In the genomic region with DNA sequence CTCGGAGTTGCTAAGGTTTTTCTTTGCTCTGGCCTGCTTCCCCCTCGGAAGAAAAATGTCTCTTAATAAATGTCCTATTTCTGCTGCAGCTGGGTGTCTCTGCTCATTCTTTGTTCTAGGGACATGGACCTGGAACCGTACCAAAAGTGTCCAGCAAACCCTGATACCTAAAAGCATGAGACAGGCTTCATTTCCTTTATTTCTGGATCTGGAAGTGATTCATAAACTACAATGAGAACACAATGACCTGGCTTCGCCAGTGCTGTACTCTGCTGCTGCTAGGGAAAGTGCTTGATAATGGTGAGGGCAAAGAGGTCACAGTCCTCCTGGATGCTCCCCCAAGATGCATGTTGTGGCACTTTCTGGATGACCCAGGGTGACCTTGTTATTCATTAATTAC, we compare ENCODE assay signal across 11 mouse cellular contexts.
DNase-seq lines count a peak whose midpoint lies in the region; ATAC-seq lines count a peak whose summit lies in the region.
"Had no signal": no experiment of that assay in that cellular context is flagged by ENCODE, and none has a peak within 500 bp of the region (broad histone marks: within the 10 kb centered on the region; RNA-seq: fewer than 3 reads in every experiment).

No protein-coding gene starts in this region.

- DNase-seq in forebrain, embryonic 10.5 days (ENCODE audit: extremely low spot score, low spot score), result no peak
- no peak for DNase-seq in frontal cortex, postnatal 14 days (ENCODE audit: low spot score in 2 of 2)
- no peak for DNase-seq in urinary bladder, adult 18-20 months (ENCODE audit: low spot score in 2 of 2)
- DNase-seq: cerebellum, adult 11 months had no signal

- H3K36me3 ChIP-seq in forebrain, embryonic 10.5 days (replicated peaks), result no peaks in the 10 kb centered on the region
- H3K36me3 ChIP-seq in forebrain, embryonic 12.5 days (replicated peaks), result no peaks in the 10 kb centered on the region
- no peaks in the 10 kb centered on the region for H3K36me3 ChIP-seq in kidney, embryonic 16.5 days (ENCODE audit: insufficient read depth, low read length)
- H3K36me3 ChIP-seq in kidney, embryonic 14.5 days (ENCODE audit: control insufficient read depth, insufficient read depth, low read length), result no peaks in the 10 kb centered on the region
- H3K36me3 ChIP-seq in forebrain, embryonic 13.5 days (ENCODE audit: poor library complexity, severe bottlenecking), result no peaks in the 10 kb centered on the region
- H3K36me3 ChIP-seq in midbrain, embryonic 12.5 days, result no peaks in the 10 kb centered on the region
- H3K36me3 ChIP-seq: liver, embryonic 15.5 days had no signal

- H3K4me1 ChIP-seq in forebrain, embryonic 10.5 days, result peaks cover 42% of the 10 kb centered on the region
- H3K4me1 ChIP-seq in forebrain, embryonic 12.5 days, result peaks cover 29% of the 10 kb centered on the region
- peaks cover 4% of the 10 kb centered on the region; the same call in 1 of the 2 replicates for H3K4me1 ChIP-seq in kidney, embryonic 16.5 days (ENCODE audit: insufficient read depth, low read length)
- no peaks in the 10 kb centered on the region for H3K4me1 ChIP-seq in kidney, embryonic 14.5 days (ENCODE audit: control insufficient read depth, insufficient read depth, low read length)
- H3K4me1 ChIP-seq in forebrain, embryonic 13.5 days, result peaks cover 31% of the 10 kb centered on the region
- H3K4me1 ChIP-seq in midbrain, embryonic 12.5 days, result peaks cover 29% of the 10 kb centered on the region
- H3K4me1 ChIP-seq: liver, embryonic 15.5 days had no signal

- ATAC-seq in forebrain, embryonic 12.5 days (ENCODE audit: low FRiP score), result no peak
- ATAC-seq in kidney, embryonic 16.5 days (ENCODE audit: low FRiP score, low TSS enrichment), result 0 out of 2 replicates have a peak, but pooled peaks have one; percentile 54
- no peak for ATAC-seq in kidney, embryonic 14.5 days (ENCODE audit: low FRiP score, low TSS enrichment)
- no peak for ATAC-seq in forebrain, embryonic 13.5 days
- no peak for ATAC-seq in midbrain, embryonic 12.5 days (ENCODE audit: low FRiP score, low read depth)

- no peak overlapping the region for H3K4me2 ChIP-seq in forebrain, embryonic 12.5 days
- no peak overlapping the region for H3K4me2 ChIP-seq in kidney, embryonic 16.5 days (replicated peaks; ENCODE audit: low read depth, low read length)
- H3K4me2 ChIP-seq in kidney, embryonic 14.5 days (replicated peaks; ENCODE audit: low read depth, low read length), result no peak overlapping the region
- no peak overlapping the region for H3K4me2 ChIP-seq in forebrain, embryonic 13.5 days
- H3K4me2 ChIP-seq in midbrain, embryonic 12.5 days (replicated peaks), result no peak overlapping the region
- H3K4me2 ChIP-seq: liver, embryonic 15.5 days had no signal

- no peak overlapping the region for H3K4me3 ChIP-seq in forebrain, embryonic 10.5 days
- no peak overlapping the region for H3K4me3 ChIP-seq in forebrain, embryonic 12.5 days (replicated peaks)
- no peak overlapping the region for H3K4me3 ChIP-seq in kidney, embryonic 16.5 days (ENCODE audit: low read length)
- H3K4me3 ChIP-seq in kidney, embryonic 14.5 days (ENCODE audit: low read length), result no peak overlapping the region
- H3K4me3 ChIP-seq in forebrain, embryonic 13.5 days, result no peak overlapping the region
- no peak overlapping the region for H3K4me3 ChIP-seq in midbrain, embryonic 12.5 days
- H3K4me3 ChIP-seq: left cerebral cortex, adult 2 months; liver, embryonic 15.5 days had no signal

- H3K9ac ChIP-seq in forebrain, embryonic 12.5 days, result no peak overlapping the region
- H3K9ac ChIP-seq in kidney, embryonic 16.5 days (replicated peaks; ENCODE audit: low read length), result no peak overlapping the region
- H3K9ac ChIP-seq in kidney, embryonic 14.5 days (ENCODE audit: low read depth, low read length), result no peak overlapping the region
- H3K9ac ChIP-seq in forebrain, embryonic 13.5 days, result no peak overlapping the region
- H3K9ac ChIP-seq in midbrain, embryonic 12.5 days (replicated peaks), result no peak overlapping the region
- H3K9ac ChIP-seq: liver, embryonic 15.5 days had no signal

- H3K9me3 ChIP-seq in forebrain, embryonic 10.5 days, result no peaks in the 10 kb centered on the region
- H3K9me3 ChIP-seq in forebrain, embryonic 12.5 days, result no peaks in the 10 kb centered on the region
- H3K9me3 ChIP-seq in kidney, embryonic 16.5 days (ENCODE audit: low read length), result no peaks in the 10 kb centered on the region
- H3K9me3 ChIP-seq in kidney, embryonic 14.5 days (ENCODE audit: control insufficient read depth, low read length), result no peaks in the 10 kb centered on the region
- H3K9me3 ChIP-seq in forebrain, embryonic 13.5 days (replicated peaks), result no peaks in the 10 kb centered on the region
- H3K9me3 ChIP-seq in midbrain, embryonic 12.5 days, result no peaks in the 10 kb centered on the region
- H3K9me3 ChIP-seq: liver, embryonic 15.5 days had no signal

- WGBS in forebrain, embryonic 10.5 days, result 65% methylated on average over 4 of the region's 4 CpGs
- WGBS in forebrain, embryonic 12.5 days, result 47% methylated on average over 4 of the region's 4 CpGs
- 69% methylated on average over 4 of the region's 4 CpGs for WGBS in kidney, embryonic 16.5 days
- 69% methylated on average over 4 of the region's 4 CpGs for WGBS in kidney, embryonic 14.5 days
- WGBS in forebrain, embryonic 13.5 days, result 48% methylated on average over 4 of the region's 4 CpGs
- WGBS in midbrain, embryonic 12.5 days, result 51% methylated on average over 4 of the region's 4 CpGs

- H3K27ac ChIP-seq in forebrain, embryonic 10.5 days, result peak overlapping the region; percentile 86
- H3K27ac ChIP-seq in forebrain, embryonic 12.5 days, result no peak overlapping the region
- H3K27ac ChIP-seq in kidney, embryonic 16.5 days (ENCODE audit: low read length), result no peak overlapping the region
- H3K27ac ChIP-seq in kidney, embryonic 14.5 days (ENCODE audit: low read depth, low read length), result no peak overlapping the region
- H3K27ac ChIP-seq in forebrain, embryonic 13.5 days, result peak overlapping the region; percentile 87
- H3K27ac ChIP-seq in midbrain, embryonic 12.5 days (replicated peaks), result 0 out of 2 replicates have a peak overlapping the region, but pooled peaks have one; percentile 89
- H3K27ac ChIP-seq: left cerebral cortex, adult 2 months; liver, embryonic 15.5 days had no signal

- no peaks in the 10 kb centered on the region for H3K27me3 ChIP-seq in forebrain, embryonic 10.5 days (ENCODE audit: poor library complexity, severe bottlenecking)
- no peaks in the 10 kb centered on the region for H3K27me3 ChIP-seq in forebrain, embryonic 12.5 days
- H3K27me3 ChIP-seq in kidney, embryonic 16.5 days (ENCODE audit: insufficient read depth, low read length), result no peaks in the 10 kb centered on the region
- H3K27me3 ChIP-seq in kidney, embryonic 14.5 days (ENCODE audit: control insufficient read depth, insufficient read depth, low read length), result no peaks in the 10 kb centered on the region
- no peaks in the 10 kb centered on the region for H3K27me3 ChIP-seq in forebrain, embryonic 13.5 days
- no peaks in the 10 kb centered on the region for H3K27me3 ChIP-seq in midbrain, embryonic 12.5 days
- H3K27me3 ChIP-seq: liver, embryonic 15.5 days had no signal

Comparison
In these comparisons a context has a peak if more than half of its experiments do, and no peak if none do; other contexts are left out.
1. H3K27ac ChIP-seq: peak in forebrain, embryonic 10.5 days (single experiment), forebrain, embryonic 13.5 days (single experiment) and midbrain, embryonic 12.5 days (single experiment); none in forebrain, embryonic 12.5 days (single experiment), kidney, embryonic 16.5 days (single experiment) and kidney, embryonic 14.5 days (single experiment).